Mouse (Mus musculus) left cerebral cortex, adult 11 months (tissue): ENCODE measurements at regions not wholly inside any gene's neighbourhood (a gene's known extent, or its start where the extent isn't known, plus 50 kb on each side); places are given as distances from the start of the nearest gene placed in this dataset.

ENCODE experiments used
- DNase-seq: peaks from one replicate; pipeline ENCODE4 v3.0.0; 2022; ENCODE audit warnings: low spot score

DNA sequence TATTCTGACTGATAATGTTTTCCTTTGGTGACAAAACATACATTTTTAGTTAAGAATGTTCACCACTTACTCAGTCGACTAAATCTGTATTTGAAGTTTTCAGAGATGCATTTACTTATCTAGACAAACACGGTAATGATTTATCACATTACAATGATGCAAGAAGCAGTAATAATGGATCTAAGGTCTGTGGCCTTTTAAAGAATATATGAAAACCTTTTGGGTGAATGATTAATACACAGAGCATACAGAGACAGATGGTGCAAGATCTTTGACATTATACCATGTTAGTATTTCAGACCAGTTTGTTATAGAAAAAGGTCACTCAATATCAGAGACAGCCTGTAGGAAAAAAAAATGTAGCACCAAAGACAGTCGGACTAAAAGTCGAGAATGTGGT, 1004.2 kb upstream of the Ncam2 start:
- DNase-seq, result no peak

DNA sequence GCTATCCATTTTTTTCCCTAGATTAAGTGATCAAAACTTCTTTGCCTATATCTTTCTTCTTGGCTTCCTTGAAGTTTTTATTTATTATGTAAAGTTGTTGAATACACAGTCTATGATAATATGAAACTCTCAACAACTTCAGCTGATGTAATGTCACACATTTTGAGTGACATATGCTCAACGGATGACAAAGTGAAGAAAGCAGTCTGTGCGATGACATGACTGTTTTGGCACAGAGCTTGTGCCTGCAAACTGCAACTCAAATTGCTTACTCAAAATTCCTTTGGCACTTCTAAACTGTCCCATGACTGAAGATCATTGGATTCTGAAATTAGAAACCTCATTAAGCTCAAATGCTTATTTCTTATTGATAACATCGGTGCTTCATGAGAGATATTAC, 997.7 kb upstream of the Ncam2 start:
- no peak for DNase-seq

DNA sequence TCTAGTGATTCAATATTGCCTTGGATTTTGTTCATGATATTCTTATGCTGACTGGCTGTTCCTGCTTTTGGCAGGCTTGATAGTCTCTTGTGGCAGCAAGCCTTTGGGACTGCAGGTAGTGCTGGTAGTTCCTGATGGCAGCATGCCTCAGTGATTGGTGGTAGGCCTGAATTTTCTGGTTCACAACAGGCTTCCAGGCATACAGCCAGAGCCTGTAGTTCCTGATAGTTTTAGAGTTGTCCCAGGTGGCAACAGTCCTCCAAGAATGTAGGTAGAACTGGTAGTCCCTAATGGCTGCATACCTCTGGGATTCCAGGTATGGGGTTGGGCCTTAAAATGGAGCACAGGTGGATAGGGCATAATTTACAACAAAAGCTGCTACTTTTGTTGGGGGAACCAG, 987.7 kb upstream of the Ncam2 start:
- DNase-seq, result no peak

DNA sequence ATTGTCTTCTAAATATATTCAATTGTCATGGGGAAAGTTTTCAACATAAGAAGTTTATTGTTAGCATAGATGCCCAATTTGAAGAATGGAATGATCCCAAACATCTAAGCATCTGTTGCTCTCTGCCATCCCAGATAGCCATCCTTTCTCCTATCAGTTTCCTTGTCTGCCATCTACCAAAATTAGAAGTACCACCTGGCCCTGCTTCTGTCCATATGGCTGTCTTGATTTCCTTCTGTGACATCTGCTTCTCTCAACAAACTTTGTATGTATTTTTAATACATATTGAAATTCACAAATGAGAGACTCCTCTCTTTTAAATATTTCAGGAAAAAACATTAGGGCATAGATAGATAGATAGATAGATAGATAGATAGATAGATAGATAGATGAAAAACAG, 945.1 kb upstream of the Ncam2 start:
- DNase-seq, result peak; percentile 3

DNA sequence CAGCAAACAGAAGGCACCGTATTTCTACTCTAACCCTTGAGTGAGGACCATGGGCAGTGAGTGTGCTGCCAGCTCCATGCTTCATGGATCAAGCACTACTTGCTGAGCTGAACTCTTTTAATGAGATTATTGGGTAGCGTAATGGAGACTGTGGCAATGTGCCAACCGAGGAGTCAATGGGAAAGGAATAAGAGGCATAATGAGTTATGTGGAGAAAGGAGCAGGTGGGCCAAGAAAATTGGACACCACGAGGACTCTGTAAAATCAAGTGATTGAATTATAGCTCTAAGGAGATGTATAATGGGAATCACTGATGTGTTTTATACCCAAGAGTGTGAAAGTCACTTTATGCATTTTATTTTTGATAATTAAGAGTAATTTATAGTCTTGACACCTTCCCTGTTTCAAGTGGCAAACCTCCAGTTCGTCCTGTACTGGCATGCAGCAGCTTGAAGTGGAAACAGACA, 934.3 kb upstream of the Ncam2 start:
- no peak for DNase-seq

DNA sequence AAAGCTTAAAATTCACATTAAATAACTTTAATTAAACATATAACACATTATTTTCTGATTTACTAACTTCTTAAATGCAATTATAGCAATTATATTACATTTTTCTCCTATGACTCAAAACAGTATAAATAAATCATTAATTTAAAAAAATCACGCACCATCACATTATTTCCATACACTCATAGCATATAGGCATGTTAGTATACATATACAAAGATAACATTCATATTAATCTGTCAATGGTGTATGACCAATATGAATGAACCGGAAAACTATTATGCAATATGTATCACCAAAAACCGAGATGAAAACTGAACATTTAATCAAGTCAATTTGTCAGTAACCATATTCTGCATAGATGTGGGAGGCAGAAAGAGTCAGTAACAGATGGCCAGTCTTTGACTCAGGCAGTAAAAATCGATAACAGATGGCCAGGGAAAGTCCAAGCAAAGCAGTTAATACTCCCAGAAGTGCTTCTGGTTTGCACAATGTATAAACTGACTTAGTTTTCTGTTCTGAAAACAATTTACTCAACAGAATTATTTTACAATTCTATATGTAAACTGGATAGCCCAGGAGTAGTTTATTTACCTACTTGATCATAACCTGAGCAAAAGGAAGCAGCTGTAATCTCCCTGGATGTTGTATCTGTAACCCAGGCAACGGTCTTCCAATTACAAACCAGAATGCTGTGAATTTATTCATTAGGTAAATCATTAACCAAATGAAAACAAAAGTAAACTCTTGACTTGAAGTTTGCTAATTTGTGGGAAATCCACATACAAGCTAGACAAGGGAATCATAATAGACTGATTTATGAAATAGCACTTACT, 928.0 kb upstream of the Ncam2 start:
- no peak for DNase-seq
